Mouse (Mus musculus): ENCODE results near the gene Olfr641.

DNA sequence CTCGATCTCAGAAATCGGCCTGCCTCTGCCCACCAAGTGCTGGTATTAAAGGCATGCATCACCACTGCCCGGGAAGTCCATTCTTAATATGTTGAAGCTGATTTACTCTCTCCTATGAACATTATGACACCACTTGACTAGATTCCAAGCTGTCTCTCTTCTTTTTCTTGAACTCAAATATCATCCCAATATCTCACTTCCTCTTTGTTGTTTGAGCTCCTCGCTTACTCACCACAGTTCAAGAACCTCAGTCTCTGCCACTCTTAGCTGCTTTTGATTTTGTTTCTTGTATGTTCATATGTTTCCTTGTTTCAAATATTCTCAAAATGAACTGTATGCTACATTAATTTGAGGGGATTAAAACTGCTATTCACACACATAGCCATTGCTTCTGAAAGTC is 15.5 kb downstream of the Olfr641 start:
- no peak for TF ChIP-seq POLR2A (IDR thresholded peaks at IDR 0.05; ENCODE audit: low read depth, low read length)
- TF ChIP-seq CTCF (conservative IDR thresholded peaks at IDR 0.05; ENCODE audit: insufficient read depth, insufficient read length, low read depth, low read length): no peak
